Comparison of ENCODE assay signal across 25 mouse cellular contexts in genomic region chr2:12887015-12887414, GRCm38 (mm10). TPM values are rescaled to one million over a fixed set of nuclear protein-coding genes. Genes with fewer than 3 reads are reported as not detected.
DNase-seq lines count a peak whose midpoint lies in the region; ATAC-seq and TF ChIP-seq lines count a peak whose summit lies in the region.
"Had no signal": no experiment of that assay in that cellular context is flagged by ENCODE, and none has a peak within 500 bp of the region (broad histone marks: within the 10 kb centered on the region; RNA-seq: fewer than 3 reads in every experiment).

No protein-coding gene starts in this region.

- no peaks in the 10 kb centered on the region for H3K27me3 ChIP-seq in midbrain, postnatal 0 days (ENCODE audit: insufficient read depth, low read length)
- no peaks in the 10 kb centered on the region for H3K27me3 ChIP-seq in midbrain, embryonic 10.5 days (ENCODE audit: low read depth, poor library complexity, severe bottlenecking)
- H3K27me3 ChIP-seq: embryonic facial prominence, embryonic 13.5 days; heart, embryonic 13.5 days; lung, embryonic 15.5 days had no signal

- TF ChIP-seq CTCF in layer of hippocampus, adult 2 months (conservative IDR thresholded peaks at IDR 0.05), result no peak
- TF ChIP-seq CTCF in midbrain, postnatal 0 days (IDR thresholded peaks at IDR 0.05), result no peak

- no peak overlapping the region for H3K9ac ChIP-seq in midbrain, postnatal 0 days (replicated peaks; ENCODE audit: low read length, poor library complexity, severe bottlenecking)
- H3K9ac ChIP-seq: embryonic facial prominence, embryonic 13.5 days; heart, embryonic 13.5 days; lung, embryonic 15.5 days had no signal

- H3K4me3 ChIP-seq in layer of hippocampus, adult 2 months, result no peak overlapping the region
- no peak overlapping the region for H3K4me3 ChIP-seq in midbrain, postnatal 0 days (ENCODE audit: low read depth, low read length)
- no peak overlapping the region for H3K4me3 ChIP-seq in midbrain, embryonic 10.5 days
- H3K4me3 ChIP-seq: embryonic facial prominence, embryonic 13.5 days; erythroblast, embryonic 14.5 days; heart, embryonic 13.5 days; lung, embryonic 15.5 days had no signal

- DNase-seq in embryo, embryonic 11 days, result peak; percentile 9
- no peak for DNase-seq in embryo, embryonic 9.5 days (ENCODE audit: extremely low spot score)
- DNase-seq in layer of hippocampus, adult 2 months (ENCODE audit: low spot score in 2 of 2), result no peak
- no peak for DNase-seq in layer of hippocampus, postnatal 36 days
- DNase-seq in midbrain, postnatal 0 days (ENCODE audit: low spot score), result peak; percentile 7
- DNase-seq in midbrain, embryonic 10.5 days (ENCODE audit: low spot score), result no peak
- DNase-seq in brain, adult 2 months (ENCODE audit: low read depth, low spot score), result peak; percentile 11
- no peak for DNase-seq in thymus, postnatal 10 days (ENCODE audit: low spot score in 2 of 2)
- DNase-seq: adrenal gland, postnatal 10 days; cerebellum, adult 11 months; cerebellum, adult 9-11 months; gastrocnemius, postnatal 10 days; heart, postnatal 10 days; kidney, adult 8-10 months; layer of hippocampus, adult 9-11 months; liver; right cerebral cortex, postnatal 14 days had no signal

- H3K36me3 ChIP-seq in midbrain, postnatal 0 days (ENCODE audit: insufficient read depth, low read length), result no peaks in the 10 kb centered on the region
- H3K36me3 ChIP-seq in midbrain, embryonic 10.5 days, result no peaks in the 10 kb centered on the region
- H3K36me3 ChIP-seq: embryonic facial prominence, embryonic 13.5 days; G1E; heart, embryonic 13.5 days; lung, embryonic 15.5 days had no signal

- H3K9me3 ChIP-seq in midbrain, postnatal 0 days (ENCODE audit: low read length), result no peaks in the 10 kb centered on the region
- H3K9me3 ChIP-seq in midbrain, embryonic 10.5 days (replicated peaks), result no peaks in the 10 kb centered on the region
- H3K9me3 ChIP-seq: embryonic facial prominence, embryonic 13.5 days; G1E; heart, embryonic 13.5 days; lung, embryonic 15.5 days had no signal

- WGBS in midbrain, postnatal 0 days, result 79% methylated on average over 2 of the region's 2 CpGs
- 74% methylated on average over 2 of the region's 2 CpGs for WGBS in midbrain, embryonic 10.5 days

- no peak overlapping the region for H3K4me2 ChIP-seq in midbrain, postnatal 0 days (ENCODE audit: low read depth, low read length, poor library complexity, severe bottlenecking)
- H3K4me2 ChIP-seq: embryonic facial prominence, embryonic 13.5 days; heart, embryonic 13.5 days; lung, embryonic 15.5 days had no signal

- ATAC-seq in midbrain, postnatal 0 days (ENCODE audit: low FRiP score), result no peak
- ATAC-seq: intestine, embryonic 16.5 days; Patski had no signal

- H3K4me1 ChIP-seq in midbrain, postnatal 0 days (ENCODE audit: insufficient read depth, low read length), result no peaks in the 10 kb centered on the region
- H3K4me1 ChIP-seq in midbrain, embryonic 10.5 days, result no peaks in the 10 kb centered on the region
- H3K4me1 ChIP-seq: embryonic facial prominence, embryonic 13.5 days; heart, embryonic 13.5 days; lung, embryonic 15.5 days had no signal

- 0 out of 2 replicates have a peak overlapping the region, but pooled peaks have one; percentile 10 for H3K27ac ChIP-seq in layer of hippocampus, adult 2 months
- no peak overlapping the region for H3K27ac ChIP-seq in midbrain, postnatal 0 days (ENCODE audit: low read depth, low read length)
- H3K27ac ChIP-seq in midbrain, embryonic 10.5 days (replicated peaks), result no peak overlapping the region
- H3K27ac ChIP-seq: embryonic facial prominence, embryonic 13.5 days; heart, embryonic 13.5 days; kidney, postnatal 0 days; lung, embryonic 15.5 days had no signal

RNA-seq across cellular contexts. Expression of gene Pter, which starts 36.8 kb away (rescaled TPM):
- total RNA-seq in layer of hippocampus, adult 2 months (2021), result under 1 TPM; 0.51 to 0.66 TPM
- total RNA-seq in layer of hippocampus, postnatal 36 days (2021), result 1 to 10 TPM in 1 of 2 experiments, under 1 TPM in 1; 0.99 to 1.1 TPM
- total RNA-seq in midbrain, postnatal 0 days (2014; rRNA removed), result 4.8 and 6.1 TPM in 2 replicates
- 3.8 and 3.9 TPM in 2 replicates for polyA plus RNA-seq in midbrain, postnatal 0 days (2015; fragmentation: Nextera tagmentation; extraction: Ambion mirVana)
- 11.3 and 15.8 TPM in 2 replicates for polyA plus RNA-seq in midbrain, embryonic 10.5 days (2016; fragmentation: Nextera tagmentation; extraction: Ambion mirVana)

Comparison
In these comparisons a context has a peak if more than half of its experiments do, and no peak if none do; other contexts are left out.
1. DNase-seq: peak in embryo, embryonic 11 days (single experiment), midbrain, postnatal 0 days (single experiment) and brain, adult 2 months (single experiment); none in embryo, embryonic 9.5 days (single experiment), layer of hippocampus, adult 2 months (0 of 2), layer of hippocampus, postnatal 36 days (0 of 2), midbrain, embryonic 10.5 days (single experiment) and thymus, postnatal 10 days (0 of 2).